Mouse (Mus musculus): Measurements from ENCODE around the gene Mpo.

GRCm38 (mm10) chr11:87801711-87802275, 8.4 kb downstream of the Mpo start:
- TF ChIP-seq CTCF (IDR thresholded peaks at IDR 0.05 in 2 of 3, conservative IDR thresholded peaks at IDR 0.05 in 1 of 3; ENCODE audit: control insufficient read depth in 1 of 3, insufficient read depth in 1 of 3, low read depth in 2 of 3, low read length in 3 of 3, poor library complexity in 1 of 3, severe bottlenecking in 1 of 3) (no peak), BHLHE40 (IDR thresholded peaks at IDR 0.05; ENCODE audit: borderline replicate concordance, low read depth, low read length) (no peak), HCFC1 (IDR thresholded peaks at IDR 0.05; ENCODE audit: low read depth, low read length) (no peak), POLR2A (IDR thresholded peaks at IDR 0.05; ENCODE audit: control insufficient read depth in 1 of 2, insufficient read depth in 1 of 2, low read depth in 1 of 2, low read length in 2 of 2, poor library complexity in 1 of 2) (no peak), TBP (IDR thresholded peaks at IDR 0.05; ENCODE audit: low read depth, low read length) (no peak), EP300 (IDR thresholded peaks at IDR 0.05; ENCODE audit: low read depth in 1 of 2, low read length in 2 of 2) (no peak), TAL1 (IDR thresholded peaks at IDR 0.05; ENCODE audit: low read length) (no peak), MXI1 (IDR thresholded peaks at IDR 0.05; ENCODE audit: low read depth, low read length) (no peak), CHD2 (IDR thresholded peaks at IDR 0.05; ENCODE audit: low read length) (no peak)

All from MEL (cell line).